Mouse (Mus musculus) brain, embryonic 14.5 days (tissue): Measurements from ENCODE around the gene Alpk1.

Source experiments
- CTCF ChIP-seq: fragments of 200-500 bp; IDR thresholded peaks from 2 replicates; pipeline ENCODE4 v1.5.1; 2012; ENCODE audit warnings: inconsistent platforms, mild to moderate bottlenecking, moderate library complexity, borderline replicate concordance; ENCODE audit not compliant: insufficient read depth, insufficient read length; ENCODE audit errors: extremely low read depth
- POLR2A ChIP-seq: fragments of 200-500 bp; IDR thresholded peaks from 2 replicates; pipeline ENCODE4 v1.6.1; 2012; ENCODE audit warnings: mild to moderate bottlenecking, inconsistent platforms, borderline replicate concordance; ENCODE audit not compliant: poor library complexity, insufficient read depth, insufficient read length, severe bottlenecking; ENCODE audit errors: extremely low read depth

DNA sequence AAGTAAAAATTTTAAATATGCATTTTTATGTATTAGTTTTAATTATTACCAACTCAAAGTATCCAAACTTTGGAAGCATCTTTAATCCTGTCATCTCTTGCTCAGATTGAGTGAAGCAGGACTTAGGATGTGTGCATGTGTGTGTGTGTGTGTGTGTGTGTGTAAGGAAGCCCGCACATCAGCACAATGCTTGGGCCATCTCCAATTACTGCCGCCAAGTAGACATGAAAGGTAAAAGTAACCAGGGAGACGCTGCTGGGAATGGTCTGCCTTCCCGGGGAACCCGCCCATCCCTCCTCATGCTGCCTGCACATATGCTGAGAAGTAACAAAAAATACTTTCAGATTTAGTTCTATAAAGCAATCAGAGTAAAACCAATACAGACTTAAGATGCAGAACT, 27.5 kb upstream of the Alpk1 start:
- no peak for TF ChIP-seq POLR2A
- TF ChIP-seq CTCF = no peak
